Mouse (Mus musculus) left cerebral cortex, postnatal 36 days (tissue): ENCODE measurements around the gene 4930469K13Rik. TPM values are rescaled to one million over a fixed set of nuclear protein-coding genes. Genes with fewer than 3 reads are reported as not detected.

Experiments used
- DNase-seq, 2 experiments: peaks; one replicate each; pipeline ENCODE4 v3.0.0; 2021 to 2022; ENCODE audit warnings: low spot score in 2 of 2, mixed read lengths in 1 of 2
- intact Hi-C: fragments of 180-260 bp; cut with DNase I; formaldehyde crosslinking; loops from one replicate; pipeline ENCODE4 v1.15.1; 2025
- total RNA-seq, 2 experiments: library from RNA; stranded (reverse); gene quantifications; 2 replicates each; pipeline ENCODE4 v1.2.3; 2021

4930469K13Rik gene
- total RNA-seq, 2 experiments from 2014 or later = not detected

DNA sequence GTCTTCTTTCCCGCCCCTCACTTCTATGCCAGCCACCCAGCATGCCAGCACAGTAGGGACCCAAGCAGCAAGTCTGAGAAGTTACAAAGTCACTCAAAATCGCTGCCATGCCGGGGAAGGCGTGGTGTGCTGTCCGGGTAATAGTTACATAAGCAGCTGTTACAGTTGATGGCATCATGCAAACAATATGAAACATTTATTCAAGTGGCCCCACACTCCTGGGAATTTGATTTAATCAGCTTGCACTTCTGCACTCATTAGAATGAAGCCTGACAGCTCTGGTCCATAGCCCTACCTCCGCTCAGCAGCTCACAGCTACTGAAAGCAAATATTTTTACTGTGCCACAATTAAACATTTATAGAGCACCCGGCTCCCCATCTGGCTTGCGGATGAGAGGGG, 172.6 kb downstream of the 4930469K13Rik start:
- DNase-seq = no peak

More for the DNA sequence above, 172.6 kb downstream of the 4930469K13Rik start:
- intact Hi-C loops = loop anchor here (5.0 kb wide), 1 partner anchor 82 kb away; no protein-coding TSS in a partner anchor

Other genes with a start within 250 kb of the 4930469K13Rik start
- under 1 TPM; 0.32 to 0.43 TPM for gene Kcnmb1, start 135.5 kb downstream of the 4930469K13Rik start, total RNA-seq
- 10 to 100 TPM; 28.4 to 31.4 TPM for gene Kcnip1, start 105.4 kb downstream of the 4930469K13Rik start, total RNA-seq
- 1 to 10 TPM; 2.4 to 3.5 TPM for gene Lcp2, start 51.6 kb downstream of the 4930469K13Rik start, total RNA-seq
- gene Foxi1, start 109.5 kb upstream of the 4930469K13Rik start, total RNA-seq = under 1 TPM in 1 of 2 experiments, not detected in 1; 0.12 TPM
- 1 to 10 TPM; 1.4 to 1.6 TPM for gene Fam196b, start 216.3 kb upstream of the 4930469K13Rik start, total RNA-seq